Mouse (Mus musculus): ENCODE data around the gene Irx3. TPM values are rescaled to one million over a fixed set of nuclear protein-coding genes. Genes with fewer than 3 reads are reported as not detected.
A peak's percentile ranks its signal among the peaks of the same experiment; 100 is the strongest.

Irx3 gene
- polyA plus RNA-seq, 1 experiment from 2014 or later: 19.3 TPM

DNA sequence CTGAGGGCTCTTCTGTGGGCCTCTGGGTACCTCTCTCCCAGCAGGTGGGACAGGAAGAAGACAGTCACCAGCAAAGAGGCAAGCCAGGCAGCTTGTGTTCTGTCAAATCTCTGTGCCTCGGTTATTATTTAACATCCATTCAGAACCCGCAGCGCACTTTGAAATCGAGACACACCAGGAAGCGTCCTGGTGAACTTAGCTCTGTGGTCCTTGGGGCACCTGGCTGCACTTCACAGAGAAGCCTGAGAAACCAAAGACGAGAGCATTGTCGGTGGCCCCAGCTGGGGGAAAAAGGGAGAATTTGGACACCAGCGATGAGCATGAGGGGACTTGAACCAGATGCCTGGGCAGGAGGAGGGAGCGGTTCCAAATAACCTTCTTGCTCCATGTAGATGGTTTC lies 46.8 kb downstream of the Irx3 start:
- Histone ChIP-seq H3K27ac (replicated peaks) (no peak overlapping the region), H3K9me3 (peaks cover 4% of the 10 kb centered on the region; the same call in 1 of the 2 replicates), H3K36me3 (replicated peaks) (no peaks in the 10 kb centered on the region), H3K4me1 (peaks cover 8% of the 10 kb centered on the region), H3K4me3 (no peak overlapping the region), H3K27me3 (replicated peaks; ENCODE audit: low read depth, poor library complexity, severe bottlenecking) (peaks cover 15% of the 10 kb centered on the region; the same call in 1 of the 2 replicates)
- no peak for DNase-seq (ENCODE audit: low spot score)
- WGBS: 90% methylated on average over 9 of the region's 9 CpGs

DNA sequence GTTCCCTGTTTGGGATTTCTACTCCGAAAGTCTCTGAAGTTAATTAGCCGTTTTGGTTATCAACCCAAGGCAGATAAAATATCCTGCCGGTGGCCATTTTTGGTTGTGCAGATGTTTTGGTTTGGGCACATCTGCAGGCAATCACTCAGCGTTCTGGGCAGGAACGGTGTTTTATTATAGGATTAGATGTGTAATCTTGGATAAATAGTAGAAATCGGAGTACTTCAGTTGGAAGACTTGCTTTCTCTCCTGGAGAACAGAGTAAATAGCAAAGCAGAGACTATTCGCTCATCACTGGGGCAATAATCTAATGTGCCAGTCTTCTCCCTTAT lies 51.1 kb downstream of the Irx3 start:
- Histone ChIP-seq H3K36me3 (replicated peaks) (no peaks in the 10 kb centered on the region), H3K4me3 (no peak overlapping the region), H3K27me3 (replicated peaks; ENCODE audit: low read depth, poor library complexity, severe bottlenecking) (peaks cover 24% of the 10 kb centered on the region), H3K27ac (replicated peaks) (0 out of 2 replicates have a peak overlapping the region, but pooled peaks have one; percentile 54), H3K4me1 (peaks cover 40% of the 10 kb centered on the region), H3K9me3 (peaks cover 4% of the 10 kb centered on the region; the same call in 1 of the 2 replicates)
- DNase-seq (ENCODE audit: low spot score): peak; percentile 39
- 51% methylated on average over 7 of the region's 7 CpGs for WGBS

DNA sequence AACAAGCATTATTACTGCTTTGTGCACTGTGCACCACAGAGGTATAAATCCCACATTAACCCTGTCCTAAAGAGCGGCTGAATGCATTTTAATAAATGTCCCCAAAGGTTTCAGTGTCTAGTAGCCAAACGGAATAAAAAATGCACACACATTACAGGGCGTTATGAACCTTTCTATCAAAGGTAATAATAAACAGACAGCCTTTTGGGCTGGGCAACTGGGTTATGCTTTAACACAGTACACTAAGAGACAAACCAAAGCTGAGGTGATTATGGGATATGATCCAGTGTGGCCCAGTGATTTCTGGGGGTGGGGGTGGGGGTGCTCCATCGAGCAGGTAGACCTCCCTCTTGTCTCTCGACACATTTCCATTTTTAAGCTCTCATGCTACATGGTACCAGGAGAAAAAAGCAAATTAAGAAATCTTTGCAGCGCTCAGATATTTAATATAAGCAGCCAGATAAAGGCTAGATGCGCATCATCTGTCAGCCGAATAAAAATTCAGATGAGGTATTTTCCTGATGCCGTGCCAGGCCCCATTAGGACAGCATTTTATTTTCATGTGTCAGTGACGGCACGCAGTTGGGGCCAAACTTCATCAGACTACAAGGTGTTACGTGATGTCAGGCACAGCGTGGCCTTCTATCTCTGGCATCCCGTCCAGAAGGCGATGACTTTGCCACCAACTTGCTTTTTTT lies 51.6 kb downstream of the Irx3 start:
- no peak for DNase-seq (ENCODE audit: low spot score)
- Histone ChIP-seq H3K4me3 (no peak overlapping the region), H3K27ac (replicated peaks) (no peak overlapping the region), H3K36me3 (replicated peaks) (no peaks in the 10 kb centered on the region), H3K4me1 (peaks cover 40% of the 10 kb centered on the region), H3K27me3 (replicated peaks; ENCODE audit: low read depth, poor library complexity, severe bottlenecking) (peaks cover 20% of the 10 kb centered on the region), H3K9me3 (peaks cover 4% of the 10 kb centered on the region; the same call in 1 of the 2 replicates)
- 84% methylated on average over 15 of the region's 15 CpGs for WGBS

DNA sequence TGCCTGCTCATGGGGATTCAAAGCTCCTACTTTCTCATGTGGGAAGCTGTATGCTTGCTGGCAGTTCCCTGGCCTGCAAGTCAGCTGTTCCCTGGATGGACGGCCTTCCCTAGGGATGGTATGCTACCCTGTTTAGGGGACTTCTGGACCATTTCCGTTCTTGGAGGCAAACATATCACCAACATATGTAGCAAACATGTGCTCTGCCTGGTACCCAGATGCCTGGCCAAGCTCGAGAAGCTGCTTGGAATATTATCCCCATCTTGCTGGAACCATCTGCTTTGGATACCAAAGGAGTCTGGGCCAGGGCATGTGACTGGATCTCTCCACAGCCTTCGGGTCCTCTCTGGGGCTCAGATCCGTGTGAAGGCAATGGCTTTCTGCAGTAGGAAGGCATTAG lies 52.5 kb downstream of the Irx3 start:
- Histone ChIP-seq H3K27ac (replicated peaks) (peak overlapping the region; percentile 51; the same call in 1 of the 2 replicates), H3K9me3 (peaks cover 4% of the 10 kb centered on the region; the same call in 1 of the 2 replicates), H3K4me3 (no peak overlapping the region), H3K4me1 (peaks cover 40% of the 10 kb centered on the region), H3K27me3 (replicated peaks; ENCODE audit: low read depth, poor library complexity, severe bottlenecking) (peaks cover 17% of the 10 kb centered on the region; the same call in 1 of the 2 replicates), H3K36me3 (replicated peaks) (no peaks in the 10 kb centered on the region)
- peak; percentile 18 for DNase-seq (ENCODE audit: low spot score)
- WGBS: 67% methylated on average over 5 of the region's 5 CpGs
